Mouse (Mus musculus) thymus, postnatal 10 days (tissue): ENCODE results near the gene Fam71a.

Source experiments
- DNase-seq, 2 experiments: peaks; one replicate each; pipeline ENCODE4 v3.0.0; 2021; ENCODE audit warnings: low spot score in 2 of 2

Gene Fam71a

GRCm38 (mm10) chr1:191123696-191124095 lies 40.9 kb downstream of the Fam71a start:
- DNase-seq, result no peak

DNA sequence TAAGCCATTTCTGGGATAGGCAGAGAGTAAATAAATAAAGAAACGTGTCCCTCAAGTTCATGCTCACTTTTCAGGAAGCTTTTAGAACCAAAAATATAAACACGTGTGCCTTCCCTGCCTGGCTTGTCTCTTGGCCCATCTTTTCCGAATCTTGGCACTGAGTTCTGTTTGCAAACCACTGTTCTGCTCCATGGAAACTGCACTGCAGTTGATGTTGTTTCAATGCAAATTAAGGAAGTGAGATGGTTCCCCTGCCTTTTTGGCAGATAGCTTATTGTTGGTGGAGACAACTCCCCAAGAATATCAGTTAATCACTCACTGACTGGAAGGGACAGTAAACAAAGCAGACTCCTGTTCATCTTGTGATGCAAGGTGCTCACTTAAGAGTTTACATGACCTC lies 41.9 kb downstream of the Fam71a start:
- no peak for DNase-seq

GRCm38 (mm10) chr1:191115514-191116238 lies 48.9 kb downstream of the Fam71a start:
- no peak for DNase-seq

DNA sequence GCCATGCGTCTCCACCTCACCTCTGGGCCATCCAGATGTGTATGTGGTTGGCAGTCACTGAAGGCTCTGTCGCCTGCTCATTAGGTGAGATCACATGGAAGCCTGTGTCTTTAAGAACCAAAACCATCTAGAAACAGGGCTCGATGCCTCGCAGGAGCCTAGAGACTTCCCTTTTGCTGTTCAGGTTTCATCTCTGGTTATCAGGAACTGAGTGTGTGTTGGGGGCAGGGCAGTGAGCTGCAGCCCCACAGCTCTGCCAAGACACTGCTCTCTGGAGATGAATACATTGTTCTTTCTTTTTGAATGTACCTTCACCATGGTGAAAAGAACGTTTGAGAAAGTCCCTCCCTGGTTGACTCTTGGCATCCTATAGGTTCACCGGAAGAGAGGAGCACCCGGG lies 49.7 kb downstream of the Fam71a start:
- DNase-seq, result no peak
